Mouse (Mus musculus): Measurements from ENCODE around the gene Efcc1. TPM values are rescaled to one million over a fixed set of nuclear protein-coding genes. Genes with fewer than 3 reads are reported as not detected.

Efcc1 gene
- 0.55 TPM in 1 of 2 replicates, not detected in the other for polyA plus RNA-seq (2011; ENCODE audit: insufficient read depth, insufficient read length, low replicate concordance, missing spikeins)

DNA sequence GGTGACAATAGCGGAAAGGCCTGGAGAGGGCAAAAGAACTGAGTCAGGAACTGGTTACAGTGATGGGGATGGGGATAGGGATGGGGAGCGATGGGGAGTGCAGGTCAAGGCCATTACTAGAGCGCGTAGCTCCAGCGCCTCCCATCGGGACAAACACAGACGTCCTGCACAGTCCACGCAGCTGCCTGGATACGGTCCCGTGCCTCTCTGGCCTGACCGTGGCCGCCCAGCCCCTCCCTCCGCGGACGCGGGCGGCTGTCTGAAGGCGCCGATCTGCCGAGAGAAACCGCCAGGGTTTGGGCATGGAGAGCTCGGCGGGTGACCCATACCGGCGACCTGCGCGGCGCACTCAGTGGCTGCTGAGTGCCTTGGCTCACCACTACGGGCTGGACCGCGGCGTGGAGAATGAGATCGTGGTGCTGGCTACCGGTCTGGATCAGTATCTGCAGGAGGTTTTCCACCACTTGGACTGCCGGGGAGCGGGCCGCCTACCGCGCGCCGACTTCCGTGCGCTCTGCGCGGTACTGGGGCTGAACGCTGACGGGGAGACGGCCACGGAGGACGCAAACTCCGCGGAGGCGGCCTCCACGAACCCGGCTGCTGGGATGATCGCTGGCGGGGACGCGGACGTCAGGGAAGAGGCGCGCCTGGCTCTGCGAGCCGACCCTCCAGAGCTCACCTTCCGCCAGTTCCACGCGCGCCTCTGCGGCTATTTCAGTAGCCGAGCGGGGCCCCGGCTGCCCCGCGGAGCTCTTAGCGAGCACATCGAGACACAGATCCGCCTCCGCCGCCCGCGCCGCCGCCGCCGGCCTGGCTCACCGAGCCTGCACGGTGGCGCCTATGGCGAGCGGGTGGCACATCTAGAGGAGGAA, at the start of gene Efcc1:
TSS of gene Efcc1 (plus strand) at position 279 of the 872 bp plus-strand sequence.
- no peak for TF ChIP-seq POLR2A (IDR thresholded peaks at IDR 0.05; ENCODE audit: borderline replicate concordance, control insufficient read depth, low read depth, low read length)
- no peak for TF ChIP-seq CTCF (IDR thresholded peaks at IDR 0.05; ENCODE audit: control insufficient read depth, insufficient read depth, low read length)
- Histone ChIP-seq H3K4me3 (replicated peaks; ENCODE audit: control insufficient read depth, low read depth, low read length) (no peak within 1 kb of the TSS), H3K4me1 (ENCODE audit: control insufficient read depth, insufficient read depth, low read length) (no peaks in the 10 kb centered on the region), H3K27ac (ENCODE audit: control insufficient read depth, insufficient read depth, low read depth, low read length, poor library complexity) (no peak within 1 kb of the TSS; the same call in 1 of the 2 replicates)
- under 1% methylated on average over 90 of the region's 90 CpGs for WGBS

DNA sequence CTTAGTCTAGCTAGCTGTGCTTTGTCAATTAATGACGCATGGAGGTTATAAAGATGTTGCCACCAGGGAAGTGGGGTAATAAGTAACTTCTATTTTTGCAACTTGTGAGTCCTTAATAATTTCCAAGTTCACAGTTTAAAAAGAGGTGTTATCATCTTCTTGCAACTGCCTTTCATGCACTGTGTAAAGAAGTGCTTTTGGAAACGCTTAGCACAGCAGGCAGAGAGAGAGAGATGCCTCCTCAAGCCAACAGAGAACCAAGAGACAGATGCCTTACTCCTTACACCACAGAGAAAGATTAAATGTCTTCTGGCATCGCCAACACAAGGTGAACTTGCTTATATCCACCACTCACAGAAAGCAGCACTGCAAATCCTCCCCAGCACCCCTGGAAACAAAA, 34.7 kb upstream of the Efcc1 start:
- Histone ChIP-seq H3K4me3 (replicated peaks; ENCODE audit: control insufficient read depth, low read depth, low read length) (no peak overlapping the region), H3K27ac (ENCODE audit: control insufficient read depth, insufficient read depth, low read depth, low read length, poor library complexity) (no peak overlapping the region), H3K4me1 (ENCODE audit: control insufficient read depth, insufficient read depth, low read length) (no peaks in the 10 kb centered on the region)
- WGBS, result 73% methylated on average over 3 of the region's 3 CpGs
- no peak for TF ChIP-seq POLR2A (IDR thresholded peaks at IDR 0.05; ENCODE audit: borderline replicate concordance, control insufficient read depth, low read depth, low read length)
- no peak for TF ChIP-seq CTCF (IDR thresholded peaks at IDR 0.05; ENCODE audit: control insufficient read depth, insufficient read depth, low read length)

DNA sequence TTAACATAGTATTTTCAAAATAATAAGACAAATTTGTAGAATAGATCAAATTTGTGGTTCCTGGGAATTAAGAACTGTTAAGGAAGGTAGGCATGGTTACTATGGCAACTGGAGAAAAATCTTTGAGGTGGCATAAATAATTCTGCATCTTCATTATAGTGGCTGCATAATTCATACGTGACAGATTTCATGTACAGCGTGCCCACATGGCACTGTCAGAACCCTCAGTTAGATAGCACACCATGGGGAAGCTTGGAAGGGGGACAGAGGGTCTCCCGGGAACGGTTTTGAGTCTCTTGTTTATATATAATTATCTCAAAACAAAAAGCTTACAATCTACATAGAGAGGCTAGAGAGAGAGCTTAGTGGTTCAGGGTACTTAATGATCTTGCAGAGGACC, 34.1 kb upstream of the Efcc1 start:
- H3K27ac ChIP-seq (ENCODE audit: control insufficient read depth, insufficient read depth, low read depth, low read length, poor library complexity), result no peak overlapping the region
- H3K4me3 ChIP-seq (replicated peaks; ENCODE audit: control insufficient read depth, low read depth, low read length), result no peak overlapping the region
- 87% methylated on average over 4 of the region's 4 CpGs for WGBS
- TF ChIP-seq CTCF (IDR thresholded peaks at IDR 0.05; ENCODE audit: control insufficient read depth, insufficient read depth, low read length), result no peak
- no peak for TF ChIP-seq POLR2A (IDR thresholded peaks at IDR 0.05; ENCODE audit: borderline replicate concordance, control insufficient read depth, low read depth, low read length)
- H3K4me1 ChIP-seq (ENCODE audit: control insufficient read depth, insufficient read depth, low read length), result no peaks in the 10 kb centered on the region

DNA sequence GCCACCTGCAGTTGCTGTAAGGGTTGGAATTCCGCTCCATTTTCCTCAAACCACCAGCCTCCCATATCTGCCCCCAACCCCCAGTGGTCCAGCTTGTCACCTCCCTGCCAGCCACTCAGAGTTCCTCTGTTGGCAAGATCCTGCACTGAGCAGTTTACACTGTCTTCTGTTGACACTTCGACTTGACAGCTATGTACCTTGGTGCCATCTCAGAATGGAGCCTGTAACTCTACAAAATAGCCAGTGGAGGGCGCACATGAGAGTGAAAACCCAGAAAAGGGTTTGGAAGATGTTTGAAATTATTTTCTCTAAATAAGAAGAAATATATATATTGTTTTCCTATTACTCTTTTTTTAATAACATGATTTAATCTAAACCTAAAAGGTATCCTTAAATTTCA, 24.4 kb upstream of the Efcc1 start:
- Histone ChIP-seq H3K4me1 (ENCODE audit: control insufficient read depth, insufficient read depth, low read length) (no peaks in the 10 kb centered on the region), H3K27ac (ENCODE audit: control insufficient read depth, insufficient read depth, low read depth, low read length, poor library complexity) (no peak overlapping the region), H3K4me3 (replicated peaks; ENCODE audit: control insufficient read depth, low read depth, low read length) (no peak overlapping the region)
- TF ChIP-seq CTCF (IDR thresholded peaks at IDR 0.05; ENCODE audit: control insufficient read depth, insufficient read depth, low read length) (no peak), POLR2A (IDR thresholded peaks at IDR 0.05; ENCODE audit: borderline replicate concordance, control insufficient read depth, low read depth, low read length) (no peak)
- WGBS, result 33% methylated on average over 3 of the region's 3 CpGs

DNA sequence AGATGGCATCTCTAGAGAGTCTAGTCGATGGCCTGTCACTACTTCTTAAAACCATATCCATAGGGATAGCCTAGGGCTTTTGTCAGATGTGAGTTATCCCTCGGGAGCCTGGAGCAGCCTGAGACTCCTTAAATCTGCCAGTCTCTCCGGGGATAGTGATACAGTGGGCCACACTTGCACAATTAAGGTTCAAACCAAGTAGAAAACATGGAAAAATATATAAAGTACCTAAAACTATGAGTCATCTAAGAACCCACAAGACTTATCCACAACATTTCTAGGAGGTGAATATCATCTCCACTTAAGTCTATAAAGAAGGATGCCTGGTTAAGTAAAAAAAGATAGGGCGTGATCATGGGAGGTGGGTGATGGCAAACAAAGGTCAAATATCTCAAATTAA, 18.4 kb upstream of the Efcc1 start:
- WGBS, result 81% methylated on average over 4 of the region's 4 CpGs
- no peaks in the 10 kb centered on the region for H3K4me1 ChIP-seq (ENCODE audit: control insufficient read depth, insufficient read depth, low read length)
- no peak overlapping the region for H3K27ac ChIP-seq (ENCODE audit: control insufficient read depth, insufficient read depth, low read depth, low read length, poor library complexity)
- TF ChIP-seq CTCF (IDR thresholded peaks at IDR 0.05; ENCODE audit: control insufficient read depth, insufficient read depth, low read length) (no peak), POLR2A (IDR thresholded peaks at IDR 0.05; ENCODE audit: borderline replicate concordance, control insufficient read depth, low read depth, low read length) (no peak)
- no peak overlapping the region for H3K4me3 ChIP-seq (replicated peaks; ENCODE audit: control insufficient read depth, low read depth, low read length)

DNA sequence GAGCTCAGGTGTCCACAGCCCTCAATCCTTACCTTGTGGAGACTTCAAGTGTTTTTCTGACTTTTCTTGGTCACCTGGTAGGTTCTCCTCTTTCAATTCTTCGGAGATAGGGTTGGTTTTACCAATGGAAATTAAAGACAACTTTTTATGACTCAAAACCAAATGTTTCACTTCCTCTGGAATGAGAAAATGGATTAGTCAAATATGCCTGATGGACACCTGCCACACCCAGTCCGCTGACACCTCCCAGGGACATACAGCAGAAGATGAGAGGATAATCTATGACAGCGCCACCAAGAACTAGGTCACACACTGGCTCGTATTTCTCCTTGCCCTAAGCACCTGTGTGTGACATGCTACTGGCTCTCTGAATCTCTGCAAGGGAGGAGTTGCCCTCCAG, 16.6 kb upstream of the Efcc1 start:
- Histone ChIP-seq H3K4me1 (ENCODE audit: control insufficient read depth, insufficient read depth, low read length) (no peaks in the 10 kb centered on the region), H3K4me3 (replicated peaks; ENCODE audit: control insufficient read depth, low read depth, low read length) (no peak overlapping the region), H3K27ac (ENCODE audit: control insufficient read depth, insufficient read depth, low read depth, low read length, poor library complexity) (no peak overlapping the region)
- WGBS, result 80% methylated on average over 4 of the region's 4 CpGs
- no peak for TF ChIP-seq CTCF (IDR thresholded peaks at IDR 0.05; ENCODE audit: control insufficient read depth, insufficient read depth, low read length)
- no peak for TF ChIP-seq POLR2A (IDR thresholded peaks at IDR 0.05; ENCODE audit: borderline replicate concordance, control insufficient read depth, low read depth, low read length)

DNA sequence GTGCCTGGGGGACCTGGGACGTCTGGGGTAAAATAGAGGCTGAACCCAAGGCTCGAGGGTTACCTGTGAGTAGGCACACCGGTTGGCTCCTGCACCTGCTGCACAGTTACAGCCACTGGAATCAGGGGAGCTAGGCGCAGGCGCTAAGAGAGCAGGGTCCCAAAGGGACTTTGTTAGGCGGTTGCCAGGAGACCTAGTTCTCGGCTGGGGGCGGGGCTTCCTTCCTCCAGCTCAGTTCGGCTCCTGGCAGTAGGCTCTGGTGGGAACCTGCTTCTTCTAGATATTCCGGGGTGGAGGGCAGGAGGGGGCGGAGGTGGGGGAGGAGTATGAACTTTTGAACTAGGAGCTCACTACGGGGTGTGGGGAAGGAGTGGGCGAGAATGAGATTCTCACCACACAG, 8.0 kb upstream of the Efcc1 start:
- H3K4me1 ChIP-seq (ENCODE audit: control insufficient read depth, insufficient read depth, low read length), result peaks cover 1% of the 10 kb centered on the region
- no peak overlapping the region for H3K4me3 ChIP-seq (replicated peaks; ENCODE audit: control insufficient read depth, low read depth, low read length)
- 5% methylated on average over 13 of the region's 13 CpGs for WGBS
- H3K27ac ChIP-seq (ENCODE audit: control insufficient read depth, insufficient read depth, low read depth, low read length, poor library complexity), result no peak overlapping the region
- TF ChIP-seq CTCF (IDR thresholded peaks at IDR 0.05; ENCODE audit: control insufficient read depth, insufficient read depth, low read length) (no peak), POLR2A (IDR thresholded peaks at IDR 0.05; ENCODE audit: borderline replicate concordance, control insufficient read depth, low read depth, low read length) (no peak)

DNA sequence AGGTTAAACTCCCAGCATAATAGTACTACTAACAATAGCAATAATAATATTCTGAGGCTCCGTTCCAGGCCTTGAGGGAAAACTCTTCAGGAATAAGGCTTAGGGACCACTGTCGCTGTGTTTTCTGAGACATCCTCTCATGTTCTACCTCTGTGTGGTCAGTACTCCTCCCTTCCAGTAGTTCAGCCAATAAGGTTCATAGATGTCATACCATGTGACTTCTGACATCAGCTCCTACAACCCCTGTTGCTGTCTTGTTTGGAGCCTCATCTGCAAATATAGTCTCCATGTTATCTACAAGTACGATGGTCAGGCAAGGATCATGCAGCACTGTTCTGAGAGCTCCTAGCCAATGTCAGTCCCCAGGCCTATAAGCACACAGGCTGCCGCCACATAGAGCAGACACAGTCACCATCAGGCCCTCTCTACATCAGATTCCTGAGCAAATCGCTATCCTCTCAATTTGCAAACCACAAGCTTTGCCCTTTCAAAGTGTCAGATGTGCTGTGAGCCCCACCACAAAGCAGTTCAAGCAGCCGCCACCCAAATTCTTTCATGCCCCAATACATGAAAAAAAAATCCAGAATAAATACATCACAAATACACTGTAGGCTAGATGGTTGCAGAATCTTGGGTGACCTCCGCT, 5.3 kb upstream of the Efcc1 start:
- no peak for TF ChIP-seq CTCF (IDR thresholded peaks at IDR 0.05; ENCODE audit: control insufficient read depth, insufficient read depth, low read length)
- no peak for TF ChIP-seq POLR2A (IDR thresholded peaks at IDR 0.05; ENCODE audit: borderline replicate concordance, control insufficient read depth, low read depth, low read length)
- H3K27ac ChIP-seq (ENCODE audit: control insufficient read depth, insufficient read depth, low read depth, low read length, poor library complexity), result no peak overlapping the region
- no peak overlapping the region for H3K4me3 ChIP-seq (replicated peaks; ENCODE audit: control insufficient read depth, low read depth, low read length)
- peaks cover 1% of the 10 kb centered on the region for H3K4me1 ChIP-seq (ENCODE audit: control insufficient read depth, insufficient read depth, low read length)
- WGBS, result 69% methylated on average over 7 of the region's 7 CpGs

All from bone marrow, adult 2 months (tissue).